Mouse (Mus musculus): Measurements from ENCODE around the gene Gm17617. TPM values are rescaled to one million over a fixed set of nuclear protein-coding genes. Genes with fewer than 3 reads are reported as not detected.

Gene Gm17617
- total RNA-seq (2014; fragmentation: Nextera tagmentation): not detected in 2 replicates
- total RNA-seq (2017): not detected in 2 replicates

DNA sequence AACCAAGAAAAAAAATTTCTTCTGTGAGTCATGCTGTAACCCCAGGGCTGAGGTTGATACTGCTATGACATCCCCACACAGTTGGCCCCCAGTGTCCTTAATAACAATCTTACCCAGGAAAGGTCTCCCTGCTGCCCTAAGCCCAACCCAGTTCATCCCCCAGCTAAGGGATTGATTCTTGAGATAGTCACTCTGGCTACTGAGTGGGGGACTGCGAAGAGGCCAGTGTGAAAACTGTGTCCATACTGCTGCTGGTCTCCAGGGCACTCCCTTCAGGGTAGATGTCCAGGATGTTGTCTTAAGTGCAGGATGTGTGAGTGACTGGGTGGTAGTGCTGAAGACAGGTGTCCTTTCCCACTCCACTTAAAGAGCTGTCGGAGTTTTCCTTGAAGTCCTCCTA is at the start of gene Gm17617:
TSS of gene Gm17617 (minus strand) at position 101 of the 400 bp plus-strand sequence.
- no peak for ATAC-seq (replicated peaks; ENCODE audit: poor library complexity, severe bottlenecking)

- ATAC-seq (replicated peaks; ENCODE audit: poor library complexity, severe bottlenecking): peak; percentile 92
These were observed 49.0 kb upstream of the Gm17617 start for GRCm38 (mm10) chr13:55182173-55182894.

- no peak for ATAC-seq (replicated peaks; ENCODE audit: poor library complexity, severe bottlenecking)
These were observed 48.4 kb upstream of the Gm17617 start for GRCm38 (mm10) chr13:55181786-55182172.

DNA sequence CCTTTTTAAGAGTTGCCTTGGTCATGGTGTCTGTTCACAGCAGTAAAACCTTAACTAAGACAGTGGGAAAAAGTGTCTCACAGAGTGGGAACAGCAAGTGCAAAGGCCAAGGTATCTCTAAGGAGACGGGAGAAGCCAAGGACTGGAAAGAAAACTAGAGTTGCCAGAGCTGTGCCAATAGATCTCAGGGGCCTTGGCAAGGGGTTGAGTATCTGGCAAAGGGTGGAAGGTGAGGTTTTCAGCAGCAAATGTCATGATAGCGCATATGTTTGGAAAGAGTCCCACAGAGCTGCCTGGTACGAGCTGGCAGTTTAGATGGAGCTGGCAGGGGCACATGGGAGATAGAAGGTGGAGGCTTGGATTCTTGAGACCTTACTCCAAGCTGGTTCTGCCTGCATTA is 46.2 kb upstream of the Gm17617 start:
- ATAC-seq (replicated peaks; ENCODE audit: poor library complexity, severe bottlenecking): no peak

- ATAC-seq (replicated peaks; ENCODE audit: poor library complexity, severe bottlenecking): peak; percentile 53
These were observed 45.2 kb upstream of the Gm17617 start for GRCm38 (mm10) chr13:55178556-55178955.

- no peak for ATAC-seq (replicated peaks; ENCODE audit: poor library complexity, severe bottlenecking)
These were observed 44.7 kb upstream of the Gm17617 start for GRCm38 (mm10) chr13:55177903-55178496.

DNA sequence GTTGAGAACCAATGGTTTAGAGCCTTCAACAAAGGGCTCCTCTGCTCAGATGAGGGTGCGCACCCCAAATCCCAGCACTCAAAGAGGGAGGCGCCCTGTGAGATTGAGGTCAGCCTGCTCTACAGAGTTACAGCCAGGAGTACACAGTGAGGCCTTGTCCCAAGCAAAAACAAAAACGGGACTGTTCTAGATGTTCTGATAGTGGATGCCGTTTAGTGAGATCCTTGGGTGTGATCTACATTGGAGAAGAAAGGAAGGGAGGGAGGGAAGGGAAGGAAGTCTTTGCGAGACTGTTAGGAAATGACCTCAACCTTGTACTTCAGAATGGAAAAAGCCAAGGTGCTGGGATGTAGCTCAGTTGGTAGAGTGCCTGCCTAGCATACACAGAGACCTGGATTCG is 42.9 kb upstream of the Gm17617 start:
- no peak for ATAC-seq (replicated peaks; ENCODE audit: poor library complexity, severe bottlenecking)

GRCm38 (mm10) chr13:55174347-55174746 is 41.0 kb upstream of the Gm17617 start:
- no peak for ATAC-seq (replicated peaks; ENCODE audit: poor library complexity, severe bottlenecking)

DNA sequence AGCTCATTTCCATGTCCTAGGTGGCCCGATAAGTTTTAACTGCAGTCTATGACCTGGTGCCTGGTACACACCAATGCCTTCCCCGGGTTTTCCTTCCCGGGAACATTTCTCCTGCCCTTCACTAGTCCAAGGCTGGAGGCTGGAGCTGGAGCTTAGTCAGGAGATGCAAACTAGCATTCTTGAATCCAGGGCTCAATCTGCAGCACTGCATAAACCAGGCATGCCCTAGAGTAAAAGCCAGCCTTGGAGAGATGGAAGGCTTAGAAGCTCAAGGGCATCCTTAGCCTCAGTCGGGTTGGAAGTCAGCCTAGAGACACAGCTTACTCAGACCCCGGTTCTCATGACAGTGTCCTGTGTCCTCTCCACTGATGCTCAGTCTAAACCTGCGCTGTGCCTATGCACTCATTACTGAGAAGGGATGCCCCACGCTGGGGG is 39.0 kb upstream of the Gm17617 start:
- ATAC-seq (replicated peaks; ENCODE audit: poor library complexity, severe bottlenecking): no peak

GRCm38 (mm10) chr13:55171517-55172335 is 38.4 kb upstream of the Gm17617 start:
- ATAC-seq (replicated peaks; ENCODE audit: poor library complexity, severe bottlenecking): 0 out of 2 replicates have a peak, but pooled peaks have one; percentile 12

DNA sequence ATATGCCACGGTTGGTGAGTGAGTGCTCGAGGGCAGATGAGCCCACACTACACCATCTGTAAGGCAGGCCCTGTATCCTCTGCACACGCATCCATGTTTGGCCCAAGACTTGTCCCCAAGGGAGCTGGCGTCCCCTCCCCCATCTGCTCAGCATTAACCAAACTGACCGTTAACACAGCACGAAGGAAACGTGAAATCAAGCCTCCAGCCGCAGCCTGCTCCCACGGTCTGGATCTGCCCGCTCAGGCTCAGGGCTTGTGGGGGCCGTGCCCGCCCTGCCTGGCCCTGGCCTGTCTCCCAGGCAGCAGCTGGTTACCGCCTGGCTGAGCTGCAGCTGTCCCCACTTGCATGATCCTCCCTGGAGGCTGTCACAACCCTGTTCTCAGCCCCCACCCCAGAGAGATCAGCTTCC is 35.6 kb upstream of the Gm17617 start:
- no peak for ATAC-seq (replicated peaks; ENCODE audit: poor library complexity, severe bottlenecking)

DNA sequence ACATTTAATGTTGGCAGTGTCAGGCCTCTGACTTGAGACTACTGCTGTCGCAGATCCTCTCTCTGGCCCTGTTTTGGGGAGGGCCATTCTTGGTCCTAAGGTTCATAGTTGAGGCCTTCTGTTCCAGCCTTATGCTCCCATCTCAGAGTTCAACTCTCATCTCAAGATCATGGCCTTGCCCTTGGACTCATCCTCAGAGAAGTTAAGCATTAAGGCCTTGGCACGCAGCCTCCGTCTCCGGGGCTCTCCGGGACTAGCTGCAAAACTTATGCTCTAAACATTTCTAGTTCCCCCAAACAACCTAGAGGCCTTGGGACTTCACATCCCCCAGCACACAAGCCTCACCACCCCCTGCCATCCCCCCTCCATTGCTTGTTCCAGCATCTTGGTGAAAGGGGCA is 34.9 kb upstream of the Gm17617 start:
- no peak for ATAC-seq (replicated peaks; ENCODE audit: poor library complexity, severe bottlenecking)

GRCm38 (mm10) chr13:55167798-55168197 is 34.5 kb upstream of the Gm17617 start:
- ATAC-seq (replicated peaks; ENCODE audit: poor library complexity, severe bottlenecking): no peak

GRCm38 (mm10) chr13:55166806-55167725 is 33.7 kb upstream of the Gm17617 start:
- no peak for ATAC-seq (replicated peaks; ENCODE audit: poor library complexity, severe bottlenecking)

GRCm38 (mm10) chr13:55165831-55166339 is 32.5 kb upstream of the Gm17617 start:
- ATAC-seq (replicated peaks; ENCODE audit: poor library complexity, severe bottlenecking): no peak

- ATAC-seq (replicated peaks; ENCODE audit: poor library complexity, severe bottlenecking): no peak
These were observed 30.2 kb upstream of the Gm17617 start for GRCm38 (mm10) chr13:55163553-55163952.

DNA sequence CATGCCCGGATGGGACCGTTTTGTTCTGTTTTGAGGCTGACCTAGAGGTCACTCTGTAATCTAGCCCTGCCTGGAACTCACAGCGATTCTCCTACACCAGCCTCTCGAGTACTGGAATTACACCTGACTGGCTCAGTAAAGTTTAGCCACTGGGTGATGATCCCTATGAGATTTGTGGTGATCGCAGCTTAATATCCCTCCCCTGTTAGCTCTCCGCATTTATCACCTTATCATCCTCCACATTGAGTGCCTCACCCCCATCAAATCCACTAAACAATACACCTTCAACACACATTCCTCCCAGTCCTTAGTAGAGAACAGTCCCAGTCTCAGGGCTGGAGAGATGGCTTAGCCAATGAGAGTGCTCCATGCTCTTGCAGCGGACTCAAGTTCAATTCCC is 29.0 kb upstream of the Gm17617 start:
- no peak for ATAC-seq (replicated peaks; ENCODE audit: poor library complexity, severe bottlenecking)

- no peak for ATAC-seq (replicated peaks; ENCODE audit: poor library complexity, severe bottlenecking)
These were observed 20.6 kb upstream of the Gm17617 start for GRCm38 (mm10) chr13:55153951-55154350.

DNA sequence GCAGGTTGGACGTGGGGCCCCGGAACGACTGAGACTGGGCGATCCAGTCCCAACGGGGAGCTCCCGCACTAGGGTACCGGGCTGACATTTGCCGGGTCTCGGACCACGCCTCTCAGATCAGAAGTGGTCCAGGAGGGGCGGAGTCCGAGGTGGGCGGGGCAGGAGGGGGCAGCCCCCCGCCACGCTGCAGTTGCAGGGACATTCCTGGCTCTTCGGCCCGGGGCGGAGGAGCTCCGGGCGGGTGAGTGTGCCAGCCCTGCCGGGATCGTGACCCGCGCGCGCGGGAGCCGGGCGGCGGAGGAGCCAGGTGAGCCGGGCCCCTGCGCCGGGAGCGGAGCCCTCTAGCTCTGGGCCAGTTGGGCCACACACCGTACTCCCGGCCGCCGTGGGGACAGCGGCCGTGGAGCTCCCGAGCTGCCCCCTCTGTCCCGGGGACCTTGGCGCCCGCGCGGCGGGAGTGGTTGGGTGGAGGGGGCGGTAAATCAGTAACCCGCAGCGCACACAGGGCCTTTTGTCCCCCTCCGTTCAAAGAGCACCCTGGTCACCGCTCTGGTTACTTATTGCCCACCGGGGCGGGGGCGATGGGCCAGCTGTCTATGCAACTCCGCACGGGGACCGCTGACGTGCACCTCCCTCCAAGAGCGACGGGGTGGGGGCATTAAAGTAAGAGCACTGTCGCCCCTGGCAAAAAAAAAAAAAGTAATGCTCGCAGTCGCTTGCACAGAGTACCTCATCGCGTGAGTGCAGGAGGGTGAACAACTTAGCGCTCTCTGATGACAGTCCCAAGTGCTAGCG is 19.5 kb upstream of the Gm17617 start, which contains the start of gene Fgfr4:
TSS of gene Fgfr4 (plus strand) at position 20 of the 795 bp plus-strand sequence.
- peak; percentile 35 for ATAC-seq (replicated peaks; ENCODE audit: poor library complexity, severe bottlenecking)
